25 mouse cellular contexts compared by ENCODE assay signal in the genomic region with DNA sequence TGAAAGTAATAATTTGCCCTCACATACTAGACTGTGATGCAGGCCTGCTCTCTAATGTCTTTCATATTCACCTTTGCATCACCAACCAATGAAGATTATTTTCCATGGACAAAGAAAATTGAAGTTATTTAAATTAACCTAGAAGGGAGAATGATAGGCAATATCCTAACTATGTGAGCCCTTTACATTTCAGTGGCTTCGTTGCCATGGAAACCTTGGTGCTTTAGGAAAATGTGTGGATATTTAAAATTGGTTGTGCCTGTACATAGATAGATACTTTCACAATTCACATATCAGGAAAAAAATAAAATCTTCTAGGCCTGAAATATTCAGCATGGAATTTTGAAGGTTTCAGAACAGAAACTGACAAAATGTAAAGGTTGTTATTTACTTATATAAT.
DNase-seq lines count a peak whose midpoint lies in the region; ATAC-seq and TF ChIP-seq lines count a peak whose summit lies in the region.
"Had no signal": no experiment of that assay in that cellular context is flagged by ENCODE, and none has a peak within 500 bp of the region (broad histone marks: within the 10 kb centered on the region; RNA-seq: fewer than 3 reads in every experiment).

No protein-coding gene starts in this region.

- H3K4me2 ChIP-seq in midbrain, embryonic 14.5 days (ENCODE audit: low read length), result no peak overlapping the region
- no peak overlapping the region for H3K4me2 ChIP-seq in midbrain, embryonic 13.5 days (replicated peaks)
- H3K4me2 ChIP-seq: embryonic facial prominence, embryonic 15.5 days; heart, embryonic 12.5 days; limb, embryonic 12.5 days; liver, embryonic 11.5 days; midbrain, embryonic 12.5 days had no signal

- no peak overlapping the region for H3K4me3 ChIP-seq in midbrain, embryonic 14.5 days (replicated peaks; ENCODE audit: low read depth, low read length)
- H3K4me3 ChIP-seq in midbrain, embryonic 13.5 days (replicated peaks), result no peak overlapping the region
- H3K4me3 ChIP-seq: embryonic facial prominence, embryonic 15.5 days; heart, embryonic 12.5 days; hindbrain, embryonic 10.5 days; limb, embryonic 12.5 days; midbrain, embryonic 12.5 days had no signal

- ATAC-seq in midbrain, embryonic 14.5 days (ENCODE audit: low FRiP score, low TSS enrichment), result no peak
- ATAC-seq in midbrain, embryonic 13.5 days, result no peak
- ATAC-seq: inflammation-experienced regulatory T-cells, adult 6 months; liver, postnatal 0 days; lung, postnatal 0 days had no signal

- TF ChIP-seq CTCF in brain, embryonic 14.5 days (IDR thresholded peaks at IDR 0.05; ENCODE audit: borderline replicate concordance, extremely low read depth, insufficient read depth, insufficient read length), result no peak

- peak; percentile 6 to 54 for DNase-seq in frontal cortex, adult 2 months (ENCODE audit: extremely low spot score in 1 of 2, low spot score in 1 of 2)
- DNase-seq in frontal cortex, postnatal 14 days (ENCODE audit: low spot score in 2 of 2), result no peak
- DNase-seq in midbrain, embryonic 14.5 days, result peak; percentile 75
- peak; percentile 43 for DNase-seq in brain, adult 2 months (ENCODE audit: low read depth, low spot score)
- DNase-seq in brain, embryonic 14.5 days (ENCODE audit: low read depth), result peak; percentile 58
- no peak for DNase-seq in lung, postnatal 36 days
- DNase-seq: adrenal gland, adult 2 months; cerebellum, adult 2 months; cerebellum, postnatal 25 days; gastrocnemius, postnatal 25 days; heart, adult 18-20 months; heart, postnatal 10 days; kidney, adult 18-20 months; kidney, postnatal 4 days; liver, postnatal 0 days; thymus, postnatal 14 days had no signal

- H3K27me3 ChIP-seq in midbrain, embryonic 14.5 days (ENCODE audit: control insufficient read depth, insufficient read depth, low read length), result no peaks in the 10 kb centered on the region
- H3K27me3 ChIP-seq in midbrain, embryonic 13.5 days, result no peaks in the 10 kb centered on the region
- H3K27me3 ChIP-seq: embryonic facial prominence, embryonic 15.5 days; heart, embryonic 12.5 days; limb, embryonic 12.5 days; midbrain, embryonic 12.5 days had no signal

- no peaks in the 10 kb centered on the region for H3K4me1 ChIP-seq in midbrain, embryonic 14.5 days (ENCODE audit: control insufficient read depth, insufficient read depth, low read length)
- no peaks in the 10 kb centered on the region for H3K4me1 ChIP-seq in midbrain, embryonic 13.5 days (replicated peaks)
- H3K4me1 ChIP-seq: embryonic facial prominence, embryonic 15.5 days; heart, embryonic 12.5 days; hindbrain, embryonic 10.5 days; limb, embryonic 12.5 days; midbrain, embryonic 12.5 days had no signal

- no peak overlapping the region for H3K9ac ChIP-seq in midbrain, embryonic 14.5 days (replicated peaks; ENCODE audit: low read length)
- no peak overlapping the region for H3K9ac ChIP-seq in midbrain, embryonic 13.5 days (replicated peaks)
- H3K9ac ChIP-seq: embryonic facial prominence, embryonic 15.5 days; heart, embryonic 12.5 days; limb, embryonic 12.5 days; liver, postnatal 0 days; midbrain, embryonic 12.5 days had no signal

- 92% methylated on average over 1 of the region's 1 CpGs for WGBS in midbrain, embryonic 14.5 days
- WGBS in midbrain, embryonic 13.5 days, result 88% methylated on average over 1 of the region's 1 CpGs

- H3K36me3 ChIP-seq in midbrain, embryonic 14.5 days (ENCODE audit: control insufficient read depth, insufficient read depth, low read length), result no peaks in the 10 kb centered on the region
- H3K36me3 ChIP-seq in midbrain, embryonic 13.5 days, result no peaks in the 10 kb centered on the region
- H3K36me3 ChIP-seq: embryonic facial prominence, embryonic 15.5 days; heart, embryonic 12.5 days; hindbrain, embryonic 10.5 days; limb, embryonic 12.5 days; midbrain, embryonic 12.5 days had no signal

- no peak for TF ChIP-seq POLR2A in brain, embryonic 14.5 days (IDR thresholded peaks at IDR 0.05; ENCODE audit: borderline replicate concordance, extremely low read depth, insufficient read depth, insufficient read length, poor library complexity, severe bottlenecking)

- no peaks in the 10 kb centered on the region for H3K9me3 ChIP-seq in midbrain, embryonic 14.5 days (ENCODE audit: control insufficient read depth, low read length)
- H3K9me3 ChIP-seq in midbrain, embryonic 13.5 days, result no peaks in the 10 kb centered on the region
- H3K9me3 ChIP-seq: embryonic facial prominence, embryonic 15.5 days; heart, embryonic 12.5 days; hindbrain, embryonic 10.5 days; limb, embryonic 12.5 days; midbrain, embryonic 12.5 days had no signal

- H3K27ac ChIP-seq in midbrain, embryonic 14.5 days (replicated peaks; ENCODE audit: low read depth, low read length), result no peak overlapping the region
- no peak overlapping the region for H3K27ac ChIP-seq in midbrain, embryonic 13.5 days
- H3K27ac ChIP-seq: embryonic facial prominence, embryonic 15.5 days; hindbrain, embryonic 10.5 days; limb, embryonic 12.5 days; midbrain, embryonic 12.5 days had no signal

Comparison
In these comparisons a context has a peak if more than half of its experiments do, and no peak if none do; other contexts are left out.
1. DNase-seq: peak in frontal cortex, adult 2 months (2 of 2), midbrain, embryonic 14.5 days (single experiment), brain, adult 2 months (single experiment) and brain, embryonic 14.5 days (single experiment); none in frontal cortex, postnatal 14 days (0 of 2) and lung, postnatal 36 days (single experiment).